Mouse (Mus musculus) mesoderm, embryonic 11.5 days (tissue): ENCODE measurements around the gene Sac3d1.
A peak's percentile ranks its signal among the peaks of the same experiment; 100 is the strongest.

Experiments
- DNase-seq: peaks from one replicate; pipeline ENCODE4 v3.0.0-alpha.2; 2012; ENCODE audit warnings: low read depth, low spot score

Gene Sac3d1

DNA sequence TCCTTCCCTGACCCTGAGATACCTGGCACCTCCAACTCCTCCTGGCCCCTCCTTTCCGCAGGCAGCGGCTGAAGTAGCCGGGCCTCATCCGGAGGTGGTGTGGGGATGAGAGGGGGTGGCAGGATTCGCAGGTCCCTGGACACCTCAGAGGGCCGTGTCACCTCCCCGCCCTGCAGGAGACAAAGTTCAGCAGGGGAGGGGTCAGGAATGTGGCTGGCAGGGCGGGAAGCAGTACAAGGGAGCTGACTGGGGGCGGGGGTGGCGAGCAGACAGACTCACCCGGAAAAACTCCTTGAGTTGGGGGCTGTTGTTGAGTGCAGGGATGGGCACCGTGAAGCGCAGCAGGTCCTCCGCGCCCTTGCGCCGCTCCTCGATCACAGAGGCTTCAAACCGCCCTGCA, 3.3 kb upstream of the Sac3d1 start:
- no peak for DNase-seq

DNA sequence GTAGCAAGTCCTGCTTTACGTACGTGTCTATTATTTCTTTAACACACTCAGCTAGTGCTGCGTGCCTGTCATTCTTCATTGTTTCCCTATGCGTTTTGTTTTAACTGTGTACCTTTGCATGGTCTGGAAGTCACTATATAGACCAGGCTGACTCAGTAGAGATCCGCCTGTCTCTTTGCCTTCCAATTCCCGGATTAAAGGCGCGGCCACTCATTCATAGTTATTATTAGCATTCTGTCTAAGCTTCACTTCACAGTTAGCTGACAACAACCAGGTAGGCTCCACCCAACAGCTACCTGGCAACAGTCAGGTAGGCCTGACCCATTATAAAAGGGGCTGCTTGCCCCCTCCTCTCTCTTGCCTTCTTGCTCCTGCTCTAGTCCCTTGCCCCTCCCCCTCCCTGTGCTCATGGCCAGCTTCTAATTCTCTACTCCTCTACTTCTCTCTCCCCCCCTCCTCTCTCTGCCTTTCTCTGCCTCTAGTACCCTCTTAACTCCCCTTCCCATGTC, 281 bp upstream of the Sac3d1 start:
- DNase-seq, result no peak

DNA sequence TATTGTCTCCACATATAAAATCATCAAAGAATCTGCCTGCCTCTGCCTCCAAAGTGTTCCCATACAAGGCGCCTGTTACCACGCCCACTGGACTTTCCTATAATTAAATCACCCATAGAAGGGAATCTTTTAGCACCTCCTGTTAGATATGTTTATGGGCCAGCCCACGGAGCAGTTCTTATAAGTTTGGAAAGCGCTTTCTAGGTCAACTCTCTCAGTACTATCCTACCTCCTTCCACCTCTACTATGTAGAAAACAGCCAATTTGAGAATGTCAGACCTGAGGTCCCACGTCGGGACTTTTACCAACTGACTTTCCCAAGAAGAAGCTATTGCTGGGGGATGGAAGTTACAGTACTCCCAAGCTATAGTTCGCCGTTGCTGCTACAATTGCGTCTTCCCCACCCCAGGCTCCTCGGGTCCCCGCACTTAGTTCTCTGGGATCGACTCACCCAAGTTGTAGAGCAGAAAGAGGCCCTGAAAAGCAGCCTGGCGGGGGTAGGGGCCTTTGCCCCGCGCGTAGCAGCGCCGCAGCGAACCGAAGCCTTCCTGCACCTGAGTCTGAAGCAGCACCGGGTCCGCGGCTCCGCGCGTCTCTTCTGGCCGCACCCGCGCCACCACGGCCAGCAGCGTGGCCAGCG, 984 bp downstream of the Sac3d1 start:
- no peak for DNase-seq

DNA sequence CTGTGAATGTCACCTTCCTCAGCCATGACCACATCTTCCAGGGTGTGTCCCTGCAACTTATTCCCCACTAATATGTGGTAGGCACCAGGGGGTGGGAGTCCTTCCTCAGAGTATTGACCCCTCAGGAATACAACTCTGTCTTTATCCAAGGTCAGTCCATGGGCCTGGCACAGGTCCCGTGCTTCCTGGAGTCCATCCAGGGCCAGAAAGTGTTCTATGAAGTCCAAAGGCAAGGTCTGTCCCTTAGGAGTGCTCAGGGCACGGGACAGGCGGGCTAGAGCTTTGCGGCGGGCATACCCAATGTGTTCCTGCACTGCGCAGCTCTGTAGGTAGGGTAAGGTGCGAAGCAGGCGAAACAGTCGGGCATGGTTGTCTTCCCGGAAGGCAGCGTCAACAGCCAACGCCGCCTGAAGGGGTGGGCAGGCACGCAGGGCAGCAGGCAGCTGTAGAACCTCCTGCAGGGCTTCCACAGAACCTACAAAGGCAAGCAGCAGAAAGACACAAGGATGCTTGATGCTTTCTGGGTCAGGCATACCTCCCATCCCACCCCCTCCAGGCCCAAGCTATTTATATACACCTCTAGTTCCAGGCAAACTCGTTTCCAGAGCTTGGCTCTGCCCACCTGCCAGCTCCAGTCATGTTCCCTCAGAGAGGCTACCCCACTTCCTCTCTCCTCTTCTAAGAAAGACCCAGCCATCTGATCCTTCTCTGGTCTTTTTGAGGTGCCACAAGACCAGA, 2.2 kb downstream of the Sac3d1 start:
- DNase-seq, result no peak

DNA sequence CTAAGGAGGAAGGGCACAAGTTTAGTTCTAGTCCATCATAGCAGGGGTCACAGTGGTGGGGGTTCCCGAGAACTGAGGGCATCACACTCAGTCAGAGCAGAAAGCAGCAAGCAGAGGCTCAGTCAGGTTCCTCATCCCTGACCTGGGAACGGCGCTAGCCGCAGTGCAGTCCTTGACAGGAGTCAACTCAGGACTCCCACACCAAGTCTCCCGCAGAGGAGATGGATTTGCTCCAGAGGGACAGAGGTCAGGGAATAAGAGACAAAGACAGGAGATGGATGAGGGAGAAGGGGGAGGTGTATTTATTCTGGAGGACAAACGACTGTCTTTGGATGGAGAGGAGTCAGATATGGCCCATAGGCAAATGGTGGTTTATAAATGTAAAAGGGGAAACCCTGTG, 5.3 kb downstream of the Sac3d1 start:
- DNase-seq, result no peak

DNA sequence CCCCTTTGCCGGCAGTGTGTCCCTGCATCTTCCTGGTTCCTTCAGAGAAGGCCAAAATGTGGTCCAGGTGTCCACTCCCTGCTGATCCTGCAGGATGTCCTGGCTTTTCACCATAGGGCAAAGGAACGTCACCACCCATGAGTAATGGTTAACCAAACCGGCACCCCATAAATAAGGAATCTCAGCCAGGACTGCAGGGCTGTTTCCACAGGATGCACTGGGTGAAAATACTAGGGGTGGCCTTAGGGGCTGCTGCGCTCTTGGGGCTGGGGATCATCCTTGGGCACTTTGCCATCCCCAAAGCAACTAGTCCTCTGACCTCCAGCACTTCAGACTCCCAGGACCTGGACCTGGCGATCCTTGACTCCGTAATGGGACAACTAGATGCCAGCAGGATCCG, 12.9 kb downstream of the Sac3d1 start, which contains the start of gene Naaladl1:
Naaladl1 (plus strand) TSS at position 197 of the 400 bp plus-strand sequence.
- DNase-seq, result no peak

DNA sequence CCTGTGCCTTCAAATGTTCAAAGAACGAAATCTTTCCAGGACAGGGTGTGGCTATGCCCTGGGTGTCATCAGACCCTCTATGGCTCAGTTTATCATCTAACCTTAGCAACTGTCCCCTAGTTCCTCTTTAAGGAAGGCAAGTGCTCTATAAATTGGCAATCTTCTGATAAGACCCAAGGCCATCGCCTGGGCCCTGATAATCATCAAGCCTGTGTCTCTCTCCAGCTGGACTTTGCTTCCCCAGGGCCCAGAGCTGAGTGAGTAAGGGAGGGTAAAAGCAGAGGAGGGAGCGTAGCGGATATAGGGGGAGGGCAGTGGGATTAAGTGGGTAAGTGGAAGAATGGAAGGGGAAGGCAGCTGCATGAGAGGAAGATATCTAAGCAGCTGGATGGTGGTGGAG, 14.0 kb downstream of the Sac3d1 start:
- DNase-seq, result no peak

DNA sequence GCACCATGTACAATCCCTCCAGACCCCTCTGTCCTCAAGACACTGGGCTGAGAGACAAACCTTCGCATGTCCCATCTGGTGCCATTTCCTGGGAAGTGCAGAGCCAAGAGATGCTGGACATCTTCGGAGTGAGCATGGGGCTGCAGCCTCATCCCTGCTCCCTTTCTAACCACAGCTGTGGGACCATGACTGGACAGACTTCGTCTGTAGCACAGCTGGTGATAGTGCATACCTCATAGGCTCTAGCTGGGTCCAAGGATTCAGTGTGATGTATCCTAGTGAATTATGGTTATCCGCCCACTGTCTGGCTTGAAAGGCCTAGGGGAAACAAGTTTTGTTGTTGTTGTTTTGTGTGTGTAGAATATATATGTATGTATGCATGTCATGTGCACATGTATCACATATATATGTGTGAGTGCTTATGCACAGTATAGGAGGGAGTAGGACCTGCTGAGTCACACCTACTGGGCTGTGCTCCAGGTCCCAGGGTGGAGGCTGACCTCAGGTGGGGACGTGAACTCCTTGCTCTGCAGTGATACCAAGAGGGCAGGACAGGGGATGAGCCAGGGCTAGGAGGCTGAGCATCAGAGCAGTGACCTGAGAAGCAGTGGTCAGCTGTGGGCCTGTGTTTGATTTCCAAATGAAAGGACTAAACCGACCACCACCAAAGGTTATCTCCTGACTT, 16.1 kb downstream of the Sac3d1 start:
- DNase-seq, result no peak

DNA sequence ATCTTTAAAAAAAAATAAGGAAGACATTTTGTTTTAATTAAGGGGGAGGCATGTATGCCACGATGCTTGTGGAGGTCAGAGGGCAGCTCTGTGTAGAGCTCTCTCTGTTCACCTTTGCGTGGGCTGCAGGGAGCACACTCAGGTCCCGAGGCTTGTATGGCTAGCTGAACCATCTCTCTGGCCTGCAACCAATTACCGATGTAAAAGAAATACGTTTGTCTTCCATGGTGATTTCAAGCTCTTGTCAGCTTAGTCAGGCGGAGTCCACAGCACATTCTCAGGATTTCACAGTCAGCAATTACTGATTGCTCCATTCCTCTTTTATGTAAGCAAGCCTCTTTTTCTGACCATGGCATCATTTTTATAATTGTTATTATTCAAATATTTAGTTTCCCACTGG, 17.3 kb downstream of the Sac3d1 start:
- no peak for DNase-seq

DNA sequence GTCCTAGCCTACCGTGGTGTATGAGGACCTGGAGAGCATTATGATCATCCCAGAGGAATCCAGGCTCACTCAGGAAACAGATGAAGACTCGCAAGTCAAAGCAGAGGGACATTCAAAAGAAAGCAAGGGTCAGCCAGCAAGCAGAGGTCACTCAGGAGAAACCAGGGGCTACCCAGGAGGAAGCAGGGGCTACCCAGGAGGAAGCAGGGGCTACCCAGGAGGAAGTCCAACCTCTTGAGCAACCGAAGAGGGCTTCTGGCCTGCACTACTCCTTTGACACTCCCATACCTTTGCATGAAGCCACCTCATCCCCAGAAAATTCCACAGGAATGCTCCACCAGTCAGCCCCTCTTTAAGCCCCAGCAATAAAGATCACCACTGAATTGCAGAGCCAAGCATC, 20.6 kb downstream of the Sac3d1 start:
- DNase-seq, result no peak

DNA sequence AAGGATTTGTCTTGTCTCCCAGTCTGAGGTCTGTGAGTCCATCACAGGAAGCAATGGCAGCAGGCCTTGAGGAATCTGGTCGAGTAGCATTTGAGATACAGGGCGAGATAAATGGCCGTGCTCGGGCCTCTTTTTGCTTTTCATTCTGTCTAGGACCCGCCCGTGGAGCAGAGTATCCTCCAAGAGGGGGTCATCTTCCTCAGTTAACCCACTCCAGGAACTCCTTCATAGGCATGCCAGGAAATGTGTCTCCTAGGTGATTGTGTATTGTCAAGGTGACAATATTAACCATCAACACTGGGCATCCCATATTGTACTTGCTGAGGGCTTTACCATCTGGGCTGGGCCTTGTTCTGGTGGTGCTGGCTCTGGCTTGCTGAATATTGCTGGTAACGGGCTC, 24.3 kb downstream of the Sac3d1 start, which contains the start of gene AC131692.1:
AC131692.1 (plus strand) TSS at position 301 of the 400 bp plus-strand sequence.
- no peak for DNase-seq

DNA sequence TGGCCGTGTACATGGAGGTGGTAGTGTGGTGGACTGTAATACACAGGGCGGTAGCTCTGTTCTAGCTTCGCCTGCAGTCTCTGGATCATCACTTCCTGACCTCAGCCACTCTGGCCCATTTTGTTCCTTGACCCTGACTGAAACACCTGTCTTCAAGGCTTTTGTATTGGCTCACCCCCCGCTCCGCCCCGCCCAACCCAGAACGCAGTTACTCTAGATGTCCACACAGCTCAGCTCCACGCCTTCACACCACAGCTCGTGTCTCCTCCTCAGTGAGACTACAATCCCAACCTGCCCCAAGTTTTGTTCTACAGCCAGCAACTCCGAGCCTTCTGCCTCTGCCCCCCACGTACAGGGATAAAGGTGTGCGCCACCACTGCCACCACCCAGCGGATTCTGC, 29.6 kb downstream of the Sac3d1 start:
- DNase-seq, result no peak

DNA sequence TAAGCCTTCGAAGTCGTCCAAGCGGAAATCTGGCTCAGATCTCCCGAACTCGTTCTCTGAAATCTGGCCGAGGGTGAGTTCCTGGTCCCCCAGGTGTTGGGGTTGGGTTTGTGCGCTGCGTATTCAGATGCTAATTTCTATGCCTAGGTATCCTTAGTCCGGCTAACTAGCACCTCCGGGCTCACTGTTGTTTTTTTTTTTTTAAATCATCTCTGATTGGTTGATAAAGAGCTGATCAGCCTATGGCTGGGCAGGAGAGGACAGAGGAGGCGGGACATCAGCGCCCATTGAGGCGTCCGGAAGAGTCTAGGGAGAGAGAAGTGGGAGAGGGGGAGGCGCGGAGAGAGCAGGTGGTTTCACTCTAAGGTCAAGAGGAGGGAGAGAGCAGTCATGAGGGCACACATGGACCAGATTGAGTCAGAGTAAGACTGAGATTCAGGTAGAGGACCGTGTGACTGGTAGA, 33.0 kb downstream of the Sac3d1 start:
- peak; percentile 85 for DNase-seq

DNA sequence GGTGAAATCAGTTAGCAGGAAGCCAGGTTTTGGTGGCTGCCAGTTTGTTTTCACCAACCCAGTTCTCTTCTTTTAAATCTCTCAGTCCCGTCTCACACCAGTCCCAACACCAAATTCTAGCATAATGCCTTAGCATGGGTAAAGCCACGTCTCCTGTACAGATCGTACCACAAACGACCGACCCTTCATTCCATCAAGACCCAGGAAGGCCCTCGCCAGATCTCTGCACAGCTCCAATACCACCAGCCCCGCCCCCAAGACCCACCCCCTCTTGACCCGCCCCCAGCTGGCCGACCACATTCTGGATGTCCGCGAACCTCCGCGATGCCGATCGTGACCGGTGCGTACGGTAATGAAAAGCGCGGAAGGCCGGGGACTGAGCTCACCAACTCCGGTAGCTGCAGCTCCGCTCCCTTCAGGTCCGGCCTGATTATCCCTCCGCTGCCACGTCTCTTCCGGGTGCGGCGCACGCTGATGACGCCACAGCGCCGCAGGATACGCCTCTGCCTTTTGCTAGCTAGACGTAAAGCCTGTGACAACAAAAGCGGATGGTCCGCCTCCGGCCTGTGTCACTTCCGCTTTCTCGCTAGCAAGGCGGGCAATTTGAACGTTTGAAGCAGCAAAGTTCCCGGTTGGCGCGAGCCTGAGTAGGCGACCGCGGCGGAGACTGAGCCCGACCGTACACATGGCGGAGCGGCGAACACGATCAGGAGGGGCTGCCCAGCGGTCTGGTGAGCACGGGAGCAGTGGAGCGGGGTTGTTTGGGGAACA, 33.8 kb downstream of the Sac3d1 start, which contains the start of the genes Zfpl1 and Cdca5:
Zfpl1 (minus strand) TSS at position 479 of the 771 bp plus-strand sequence.
Cdca5 (plus strand) TSS at position 506 of the 771 bp plus-strand sequence.
- DNase-seq, result peak; percentile 100

DNA sequence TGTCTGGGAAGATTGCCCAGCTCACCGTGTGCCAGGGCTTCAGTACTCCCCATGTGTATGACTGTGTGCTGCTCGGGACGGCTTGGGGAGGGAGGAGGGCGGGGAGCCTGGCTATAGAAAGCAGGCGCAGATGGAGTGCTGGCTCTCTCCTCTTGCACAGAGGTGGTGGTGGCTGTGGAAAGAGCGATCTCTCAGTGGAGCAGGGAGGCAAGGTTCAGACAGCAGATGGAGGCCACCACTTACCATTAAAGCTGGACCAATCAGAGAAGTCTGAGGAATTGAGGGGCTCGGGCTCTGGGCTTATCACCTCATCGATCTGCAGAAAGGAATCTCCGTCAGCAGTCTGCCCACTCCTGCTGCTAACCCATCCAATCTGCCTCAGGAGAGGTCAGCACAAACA, 36.3 kb downstream of the Sac3d1 start, which contains the start of gene Gm28374:
Gm28374 (minus strand) TSS at position 101 of the 400 bp plus-strand sequence.
- no peak for DNase-seq

DNA sequence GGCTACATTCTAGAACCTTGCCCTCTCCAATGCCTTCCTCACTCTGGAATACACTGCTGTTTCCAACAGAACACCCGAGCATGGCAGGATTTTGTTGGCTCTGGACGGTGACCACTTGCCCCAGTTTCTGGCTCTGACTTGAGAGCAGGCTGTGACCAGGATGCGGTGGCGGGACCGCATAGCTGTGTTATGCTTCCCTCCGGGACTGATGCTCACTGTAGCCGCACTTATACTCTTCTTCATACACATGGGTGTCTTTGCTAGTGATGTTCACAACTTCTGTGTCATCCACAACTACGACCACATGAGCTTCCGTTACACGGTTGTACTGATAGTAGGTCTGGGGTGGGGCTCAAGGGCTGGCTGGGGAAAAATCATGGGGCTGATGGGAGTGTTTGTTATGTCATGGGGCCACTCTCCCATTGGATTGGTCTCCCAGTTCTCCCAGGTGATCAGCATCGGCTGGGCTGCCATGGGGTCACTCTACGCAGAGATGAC, 38.4 kb downstream of the Sac3d1 start, which contains the start of gene Tmem262:
Tmem262 (plus strand) TSS at position 51 of the 498 bp plus-strand sequence.
- no peak for DNase-seq

DNA sequence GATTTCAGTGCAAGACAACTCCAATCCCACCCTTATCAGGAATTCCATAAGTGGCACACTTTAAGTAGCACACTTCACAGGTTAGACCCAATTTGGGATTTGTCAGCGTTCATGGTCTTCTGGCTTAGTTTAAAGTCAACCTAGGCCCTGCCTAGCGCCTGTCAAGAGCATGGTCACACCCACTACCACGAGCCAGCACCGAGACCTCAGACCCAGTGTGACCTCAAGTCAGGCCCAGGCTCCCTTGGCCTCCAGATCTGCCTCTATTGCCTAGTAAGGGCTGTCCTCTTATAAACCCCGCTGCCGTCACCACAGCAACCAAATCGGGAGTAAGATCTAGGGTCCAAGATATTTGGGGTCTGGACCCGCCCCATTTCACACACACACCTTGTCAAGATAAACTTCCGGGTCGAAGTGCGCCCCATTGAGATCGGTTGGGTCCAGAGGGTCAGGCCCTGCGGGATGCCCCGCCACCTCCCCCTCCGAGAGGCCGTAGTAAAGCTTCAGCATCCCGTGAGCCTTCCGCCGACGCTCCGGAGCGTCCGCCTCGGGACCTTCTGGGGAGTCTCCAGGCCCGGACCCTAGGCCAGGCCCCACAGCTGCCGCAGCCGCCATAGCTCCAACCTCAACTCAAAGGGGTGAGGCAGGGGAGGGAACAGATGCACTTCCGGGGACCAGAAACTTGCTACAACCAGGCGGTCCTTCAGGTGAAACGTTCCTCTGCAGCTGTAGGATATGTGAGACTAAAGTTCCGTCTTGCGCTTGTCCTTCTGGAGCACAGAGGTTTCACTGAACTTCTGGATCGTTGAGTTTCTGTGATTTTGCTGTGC, 41.7 kb downstream of the Sac3d1 start, which contains the start of gene Vps51:
Vps51 (minus strand) TSS at position 668 of the 830 bp plus-strand sequence.
- peak; percentile 86 for DNase-seq

DNA sequence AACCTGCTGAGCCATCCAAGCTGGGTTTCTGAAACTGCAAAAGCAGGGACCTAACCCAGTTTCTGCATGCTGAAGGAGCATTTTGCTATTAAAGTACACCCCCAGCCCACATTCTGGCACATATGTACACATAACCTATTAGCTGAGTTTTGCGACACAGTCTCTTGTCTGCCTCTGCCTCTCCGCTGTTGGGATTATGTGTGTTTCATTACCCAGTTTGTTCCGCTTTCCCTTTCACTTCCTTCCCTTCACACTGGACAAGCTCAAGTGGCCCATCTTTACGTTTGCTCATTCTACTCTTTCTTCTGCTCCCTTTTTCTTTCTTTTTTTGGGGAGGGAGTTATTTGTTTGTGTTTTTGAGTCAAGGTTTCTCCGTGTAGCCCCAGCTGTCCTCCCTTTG, 44.6 kb downstream of the Sac3d1 start:
- no peak for DNase-seq

DNA sequence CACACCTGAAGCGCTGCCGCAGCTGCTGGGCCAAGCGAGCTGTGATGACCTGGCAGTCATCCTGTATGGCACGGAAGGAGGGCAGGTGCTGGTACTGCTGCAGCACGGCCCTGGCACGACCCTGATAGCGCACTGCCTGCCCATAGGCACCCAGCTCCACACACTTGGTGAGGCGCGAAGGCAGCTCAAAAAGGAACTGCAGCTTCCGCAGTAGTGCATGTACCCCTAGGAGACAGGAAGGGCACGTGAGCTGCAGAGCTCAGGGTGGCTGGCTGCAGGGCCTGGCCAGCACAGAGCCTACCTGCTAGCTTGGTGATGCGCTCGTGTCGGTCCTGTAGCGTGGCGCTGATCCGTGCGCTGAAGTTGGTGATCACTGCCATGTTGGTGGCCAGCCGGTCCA, 47.2 kb downstream of the Sac3d1 start:
- DNase-seq, result no peak
